Mouse (Mus musculus) lung, postnatal 0 days (tissue): ENCODE results near the gene Ctnna2.

ENCODE experiments used
- CTCF ChIP-seq: IDR thresholded peaks from 2 replicates; pipeline ENCODE4 v1.5.1; 2016; ENCODE audit warnings: antibody characterized with exemption, mild to moderate bottlenecking
- EP300 ChIP-seq: IDR thresholded peaks from 2 replicates; pipeline ENCODE4 v1.6.1; 2016; ENCODE audit warnings: antibody characterized with exemption, mild to moderate bottlenecking, control low read depth

DNA sequence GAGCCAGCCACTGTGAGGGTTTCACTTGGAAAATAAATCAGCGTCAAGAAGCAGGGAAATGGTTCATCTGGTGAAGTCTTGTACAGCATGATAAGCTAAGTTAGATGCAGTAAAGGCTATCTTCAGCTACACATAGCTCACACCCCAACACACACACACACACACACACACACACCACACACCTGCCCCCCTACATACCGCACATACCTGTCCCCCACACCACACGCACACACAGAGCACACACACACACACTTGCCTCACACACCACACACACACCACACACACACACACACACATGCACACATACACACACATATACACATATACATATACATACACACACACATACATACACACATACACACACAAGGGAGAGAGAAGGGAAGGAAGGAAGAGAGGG, 142.0 kb downstream of the Ctnna2 start:
- TF ChIP-seq CTCF (no peak), EP300 (no peak)
